16 mouse cellular contexts compared by ENCODE assay signal in the genomic region with DNA sequence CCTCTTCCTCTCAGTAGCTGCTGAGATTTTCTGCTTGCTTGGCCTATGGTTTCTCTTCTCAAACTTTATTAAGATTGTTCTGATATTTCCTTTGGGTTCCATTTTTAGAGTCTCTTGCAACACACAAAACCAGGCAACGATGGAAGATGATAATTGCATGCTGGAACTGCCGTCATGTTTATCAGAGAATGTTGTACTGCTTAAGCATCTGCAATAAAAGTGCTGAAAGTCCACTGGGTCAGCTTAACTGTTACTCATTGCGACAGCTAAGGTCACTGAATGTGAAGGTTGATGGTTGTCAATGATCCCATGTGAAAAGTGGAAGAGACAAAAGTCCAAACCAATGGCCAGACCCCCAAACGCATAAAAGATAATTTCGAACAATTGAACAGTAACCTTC.
"Had no signal": no experiment of that assay in that cellular context is flagged by ENCODE, and none has a peak within 500 bp of the region (broad histone marks: within the 10 kb centered on the region; RNA-seq: fewer than 3 reads in every experiment).

No protein-coding gene starts in this region.

- H3K4me2 ChIP-seq: neural tube, embryonic 13.5 days; neural tube, embryonic 15.5 days; stomach, embryonic 15.5 days had no signal

- H3K27me3 ChIP-seq: neural tube, embryonic 13.5 days; neural tube, embryonic 15.5 days; stomach, embryonic 15.5 days had no signal

- H3K9me3 ChIP-seq: neural tube, embryonic 13.5 days; stomach, embryonic 15.5 days had no signal

- H3K4me1 ChIP-seq: neural tube, embryonic 13.5 days; neural tube, embryonic 15.5 days; stomach, embryonic 15.5 days had no signal

- H3K4me3 ChIP-seq: neural tube, embryonic 13.5 days; neural tube, embryonic 15.5 days; stomach, embryonic 15.5 days had no signal

- DNase-seq: retina, postnatal 1 day; right cerebral cortex, adult 18-20 months; right cerebral cortex, postnatal 14 days; right cerebral cortex, postnatal 25 days; right cerebral cortex, postnatal 4 days; spleen, adult 18-20 months; thymus, adult 18-20 months; thymus, adult 2 months; thymus, postnatal 14 days; thymus, postnatal 25 days; thymus, postnatal 36 days; thymus, postnatal 4 days had no signal

- H3K9ac ChIP-seq: neural tube, embryonic 13.5 days; neural tube, embryonic 15.5 days; stomach, embryonic 15.5 days had no signal

- H3K36me3 ChIP-seq: neural tube, embryonic 13.5 days; neural tube, embryonic 15.5 days; stomach, embryonic 15.5 days had no signal

- H3K27ac ChIP-seq: neural tube, embryonic 13.5 days; neural tube, embryonic 15.5 days; stomach, embryonic 15.5 days; stomach, postnatal 0 days had no signal
